Mouse (Mus musculus): ENCODE results near the gene A530016L24Rik. TPM values are rescaled to one million over a fixed set of nuclear protein-coding genes. Genes with fewer than 3 reads are reported as not detected.

The A530016L24Rik gene
- total RNA-seq, 1 experiment = not detected

- TF ChIP-seq MAFK (IDR thresholded peaks at IDR 0.05; ENCODE audit: insufficient read depth, low read depth, low read length) = peak; percentile 21; the same call in 1 of the 2 replicates
- peak; percentile 92 for TF ChIP-seq ZC3H11A (IDR thresholded peaks at IDR 0.05; ENCODE audit: borderline replicate concordance, low read depth, low read length)
- no peak for TF ChIP-seq HCFC1 (IDR thresholded peaks at IDR 0.05; ENCODE audit: borderline replicate concordance, insufficient read depth, low read length)
- TF ChIP-seq ZNF384 (IDR thresholded peaks at IDR 0.05; ENCODE audit: low read depth, low read length) = no peak
- TF ChIP-seq CHD2 (IDR thresholded peaks at IDR 0.05; ENCODE audit: low read depth, low read length) = no peak
- in situ Hi-C loops (cut with MboI; ENCODE audit: low sequenced_read_pairs in 2 of 2, unreplicated experiment in 2 of 2) = loop anchor here (10.0 to 25.0 kb wide), 2 partner anchors 398 to 406 kb away; partner anchors contain the start of gene Kif26a (in 2 of the 2)
- no peaks in the 10 kb centered on the region for H3K9me3 ChIP-seq (ENCODE audit: control insufficient read depth, insufficient read depth, low read depth, low read length)
- peaks cover 4 to 33% of the 10 kb centered on the region in 2 experiments; a peak in 3 of 4 replicates for H3K4me1 ChIP-seq (ENCODE audit: control insufficient read depth in 2 of 2, insufficient read depth in 2 of 2, low read length in 2 of 2, poor library complexity in 1 of 2)
- H3K36me3 ChIP-seq (ENCODE audit: control insufficient read depth, insufficient read depth, low read length, poor library complexity, severe bottlenecking) = no peaks in the 10 kb centered on the region
- no peak overlapping the region for H3K4me3 ChIP-seq (ENCODE audit: insufficient read depth in 1 of 2, low read depth in 1 of 2, low read length in 2 of 2, poor library complexity in 1 of 2, severe bottlenecking in 1 of 2)
- H3K27ac ChIP-seq (ENCODE audit: insufficient read depth, low read depth, low read length, poor library complexity, severe bottlenecking) = no peak overlapping the region
- H3K9ac ChIP-seq (ENCODE audit: insufficient read depth, low read depth, low read length, poor library complexity, severe bottlenecking) = no peak overlapping the region
- DNase-seq (ENCODE audit: low read depth, low spot score) = peak; percentile 87
These were observed 53.7 kb downstream of the A530016L24Rik start for GRCm38 (mm10) chr12:112542920-112543300.

DNA sequence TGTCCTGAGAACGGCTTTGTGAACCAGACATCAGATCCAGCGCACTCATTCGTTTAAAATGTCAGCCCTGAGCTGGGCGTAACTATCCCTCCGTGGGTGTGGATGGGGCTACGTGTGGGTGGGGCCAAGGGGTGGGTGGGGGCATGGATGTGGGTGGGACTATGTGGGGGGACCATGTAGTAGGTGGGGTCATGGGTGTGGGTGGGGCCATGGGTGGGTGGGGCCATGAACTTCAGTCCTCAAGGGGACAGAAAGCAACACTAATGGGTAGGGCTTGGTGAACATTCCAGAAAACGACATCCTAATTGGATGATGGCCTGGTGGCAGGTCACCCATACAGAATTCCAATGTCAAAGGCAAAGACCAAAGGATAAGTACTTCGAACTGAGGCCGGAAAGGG is 54.7 kb downstream of the A530016L24Rik start:
- TF ChIP-seq ZNF384 (IDR thresholded peaks at IDR 0.05; ENCODE audit: low read depth, low read length) (no peak), MAFK (IDR thresholded peaks at IDR 0.05; ENCODE audit: insufficient read depth, low read depth, low read length) (no peak), CHD2 (IDR thresholded peaks at IDR 0.05; ENCODE audit: low read depth, low read length) (no peak), HCFC1 (IDR thresholded peaks at IDR 0.05; ENCODE audit: borderline replicate concordance, insufficient read depth, low read length) (no peak), ZC3H11A (IDR thresholded peaks at IDR 0.05; ENCODE audit: borderline replicate concordance, low read depth, low read length) (no peak)
- in situ Hi-C loops (cut with MboI; ENCODE audit: low sequenced_read_pairs in 2 of 2, unreplicated experiment in 2 of 2) = loop anchor here (10.0 to 25.0 kb wide), 2 partner anchors 399 to 407 kb away; partner anchors contain the start of gene Kif26a (in 2 of the 2)
- no peak overlapping the region for H3K4me3 ChIP-seq (ENCODE audit: insufficient read depth in 1 of 2, low read depth in 1 of 2, low read length in 2 of 2, poor library complexity in 1 of 2, severe bottlenecking in 1 of 2)
- H3K9me3 ChIP-seq (ENCODE audit: control insufficient read depth, insufficient read depth, low read depth, low read length) = no peaks in the 10 kb centered on the region
- no peak for DNase-seq (ENCODE audit: low read depth, low spot score)
- H3K9ac ChIP-seq (ENCODE audit: insufficient read depth, low read depth, low read length, poor library complexity, severe bottlenecking) = no peak overlapping the region
- no peaks in the 10 kb centered on the region for H3K36me3 ChIP-seq (ENCODE audit: control insufficient read depth, insufficient read depth, low read length, poor library complexity, severe bottlenecking)
- peaks cover 4 to 25% of the 10 kb centered on the region in 2 experiments; a peak in 3 of 4 replicates for H3K4me1 ChIP-seq (ENCODE audit: control insufficient read depth in 2 of 2, insufficient read depth in 2 of 2, low read length in 2 of 2, poor library complexity in 1 of 2)
- H3K27ac ChIP-seq (ENCODE audit: insufficient read depth, low read depth, low read length, poor library complexity, severe bottlenecking) = no peak overlapping the region

- no peaks in the 10 kb centered on the region for H3K36me3 ChIP-seq (ENCODE audit: control insufficient read depth, insufficient read depth, low read length, poor library complexity, severe bottlenecking)
- no peak overlapping the region for H3K27ac ChIP-seq (ENCODE audit: insufficient read depth, low read depth, low read length, poor library complexity, severe bottlenecking)
- H3K4me3 ChIP-seq (ENCODE audit: insufficient read depth in 1 of 2, low read depth in 1 of 2, low read length in 2 of 2, poor library complexity in 1 of 2, severe bottlenecking in 1 of 2) = no peak overlapping the region
- no peak for DNase-seq (ENCODE audit: low read depth, low spot score)
- TF ChIP-seq ZC3H11A (IDR thresholded peaks at IDR 0.05; ENCODE audit: borderline replicate concordance, low read depth, low read length) (no peak), CHD2 (IDR thresholded peaks at IDR 0.05; ENCODE audit: low read depth, low read length) (no peak), HCFC1 (IDR thresholded peaks at IDR 0.05; ENCODE audit: borderline replicate concordance, insufficient read depth, low read length) (no peak), MAFK (IDR thresholded peaks at IDR 0.05; ENCODE audit: insufficient read depth, low read depth, low read length) (no peak), ZNF384 (IDR thresholded peaks at IDR 0.05; ENCODE audit: low read depth, low read length) (no peak)
- peaks cover 0 to 17% of the 10 kb centered on the region in 2 experiments; a peak in 2 of 4 replicates for H3K4me1 ChIP-seq (ENCODE audit: control insufficient read depth in 2 of 2, insufficient read depth in 2 of 2, low read length in 2 of 2, poor library complexity in 1 of 2)
- H3K9ac ChIP-seq (ENCODE audit: insufficient read depth, low read depth, low read length, poor library complexity, severe bottlenecking) = no peak overlapping the region
- no peaks in the 10 kb centered on the region for H3K9me3 ChIP-seq (ENCODE audit: control insufficient read depth, insufficient read depth, low read depth, low read length)
- in situ Hi-C loops (cut with MboI; ENCODE audit: low sequenced_read_pairs in 2 of 2, unreplicated experiment in 2 of 2) = loop anchor here (10.0 to 25.0 kb wide), 2 partner anchors 400 to 408 kb away; partner anchors contain the start of gene Kif26a (in 2 of the 2)
These were observed 55.9 kb downstream of the A530016L24Rik start for GRCm38 (mm10) chr12:112544946-112545701.

DNA sequence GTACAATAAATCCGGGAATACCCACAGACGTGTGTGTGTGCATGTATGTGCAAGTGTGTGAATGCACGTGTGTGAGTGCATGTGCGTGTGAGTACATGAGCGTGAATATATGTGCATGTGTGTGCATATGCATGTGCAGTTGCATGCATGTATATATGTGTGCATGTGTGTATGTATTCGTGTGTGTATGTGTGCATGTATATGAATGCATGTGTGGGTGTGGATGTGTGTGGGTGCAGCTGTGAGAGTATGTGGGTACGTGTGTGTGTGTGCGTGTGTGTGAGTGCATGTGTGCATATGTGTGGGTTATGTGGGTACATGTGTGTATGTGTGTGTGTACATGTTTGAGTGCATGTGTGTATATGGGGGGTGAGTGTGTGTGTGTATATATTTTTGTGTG is 56.9 kb downstream of the A530016L24Rik start:
- Histone ChIP-seq H3K4me3 (ENCODE audit: insufficient read depth in 1 of 2, low read depth in 1 of 2, low read length in 2 of 2, poor library complexity in 1 of 2, severe bottlenecking in 1 of 2) (no peak overlapping the region), H3K36me3 (ENCODE audit: control insufficient read depth, insufficient read depth, low read length, poor library complexity, severe bottlenecking) (no peaks in the 10 kb centered on the region), H3K9me3 (ENCODE audit: control insufficient read depth, insufficient read depth, low read depth, low read length) (no peaks in the 10 kb centered on the region), H3K9ac (ENCODE audit: insufficient read depth, low read depth, low read length, poor library complexity, severe bottlenecking) (no peak overlapping the region), H3K4me1 (ENCODE audit: control insufficient read depth in 2 of 2, insufficient read depth in 2 of 2, low read length in 2 of 2, poor library complexity in 1 of 2) (peaks cover 0 to 16% of the 10 kb centered on the region in 2 experiments; a peak in 2 of 4 replicates), H3K27ac (ENCODE audit: insufficient read depth, low read depth, low read length, poor library complexity, severe bottlenecking) (no peak overlapping the region)
- no peak for DNase-seq (ENCODE audit: low read depth, low spot score)
- in situ Hi-C loops (cut with MboI; ENCODE audit: low sequenced_read_pairs in 2 of 2, unreplicated experiment in 2 of 2) = loop anchor here (10.0 to 25.0 kb wide), 2 partner anchors 401 to 409 kb away; partner anchors contain the start of gene Kif26a (in 2 of the 2)
- TF ChIP-seq CHD2 (IDR thresholded peaks at IDR 0.05; ENCODE audit: low read depth, low read length) = no peak
- no peak for TF ChIP-seq ZC3H11A (IDR thresholded peaks at IDR 0.05; ENCODE audit: borderline replicate concordance, low read depth, low read length)
- no peak for TF ChIP-seq HCFC1 (IDR thresholded peaks at IDR 0.05; ENCODE audit: borderline replicate concordance, insufficient read depth, low read length)
- TF ChIP-seq MAFK (IDR thresholded peaks at IDR 0.05; ENCODE audit: insufficient read depth, low read depth, low read length) = no peak
- no peak for TF ChIP-seq ZNF384 (IDR thresholded peaks at IDR 0.05; ENCODE audit: low read depth, low read length)
